Mouse (Mus musculus) C2C12 (cell line): ENCODE data around the gene Dennd5b. TPM values are rescaled to one million over a fixed set of nuclear protein-coding genes. Genes with fewer than 3 reads are reported as not detected.
"Not testable (repeated sequence)": the region's sequence is repeated elsewhere in the genome, so short reads cannot be mapped to it uniquely, and the experiment has no call there.

ENCODE experiments used
- H3K27me3 ChIP-seq: one replicate; pipeline ENCODE4 v1.6.1; 2011; ENCODE audit not compliant: control insufficient read depth, insufficient read depth, insufficient read length
- H3K36me3 ChIP-seq: one replicate; pipeline ENCODE4 v1.6.1; 2011; ENCODE audit not compliant: control insufficient read depth, insufficient read depth
- H3K4me3 ChIP-seq: one replicate; pipeline ENCODE4 v1.5.1; 2011; ENCODE audit warnings: mild to moderate bottlenecking, control low read depth; ENCODE audit not compliant: poor library complexity, insufficient read depth, severe bottlenecking
- H3K79me2 ChIP-seq: one replicate; pipeline ENCODE4 v1.6.1; 2011; ENCODE audit not compliant: control insufficient read depth, insufficient read depth
- H3K79me3 ChIP-seq: one replicate; pipeline ENCODE4 v1.6.1; 2011; ENCODE audit warnings: low read depth, control low read depth
- H3ac ChIP-seq: one replicate; pipeline ENCODE3; 2011; ENCODE audit warnings: low read depth; ENCODE audit not compliant: control insufficient read depth, insufficient read length
- CEBPB ChIP-seq: IDR thresholded peaks from one replicate; pipeline ENCODE4 v1.6.1; 2011; ENCODE audit warnings: low read depth, mild to moderate bottlenecking, control low read depth, moderate library complexity
- CTCF ChIP-seq: IDR thresholded peaks from one replicate; pipeline ENCODE4 v1.5.1; 2011; ENCODE audit not compliant: control insufficient read depth, insufficient read depth, insufficient read length
- FOSL1 ChIP-seq: IDR thresholded peaks from one replicate; pipeline ENCODE4 v1.8.0; 2011; ENCODE audit warnings: mild to moderate bottlenecking, low read length; ENCODE audit not compliant: poor library complexity, insufficient read depth, severe bottlenecking
- MAX ChIP-seq: IDR thresholded peaks from one replicate; pipeline ENCODE4 v1.6.1; 2011; ENCODE audit warnings: mild to moderate bottlenecking, control low read depth
- MYOD1 ChIP-seq: IDR thresholded peaks from one replicate; pipeline ENCODE4 v1.6.1; 2011; ENCODE audit warnings: low read depth; ENCODE audit not compliant: control insufficient read depth, insufficient read length
- MYOG ChIP-seq: IDR thresholded peaks from one replicate; pipeline ENCODE4 v1.6.1; 2011; ENCODE audit not compliant: control insufficient read depth, insufficient read length; ENCODE audit errors: extremely low read depth
- USF1 ChIP-seq: IDR thresholded peaks from one replicate; pipeline ENCODE4 v1.6.1; 2011; ENCODE audit warnings: low read depth, mild to moderate bottlenecking, control low read depth, moderate library complexity
- polyA plus RNA-seq: library from polyadenylated mRNA; unstranded; fragments of >200 nt; fragmentation: generic; extraction: Trizol; gene quantifications from one replicate; pipeline ENCODE4 v1.2.1, GENCODE M21; 2012; ENCODE audit warnings: missing spikeins

Dennd5b gene
- polyA plus RNA-seq, 1 experiment: 2.6 TPM

DNA sequence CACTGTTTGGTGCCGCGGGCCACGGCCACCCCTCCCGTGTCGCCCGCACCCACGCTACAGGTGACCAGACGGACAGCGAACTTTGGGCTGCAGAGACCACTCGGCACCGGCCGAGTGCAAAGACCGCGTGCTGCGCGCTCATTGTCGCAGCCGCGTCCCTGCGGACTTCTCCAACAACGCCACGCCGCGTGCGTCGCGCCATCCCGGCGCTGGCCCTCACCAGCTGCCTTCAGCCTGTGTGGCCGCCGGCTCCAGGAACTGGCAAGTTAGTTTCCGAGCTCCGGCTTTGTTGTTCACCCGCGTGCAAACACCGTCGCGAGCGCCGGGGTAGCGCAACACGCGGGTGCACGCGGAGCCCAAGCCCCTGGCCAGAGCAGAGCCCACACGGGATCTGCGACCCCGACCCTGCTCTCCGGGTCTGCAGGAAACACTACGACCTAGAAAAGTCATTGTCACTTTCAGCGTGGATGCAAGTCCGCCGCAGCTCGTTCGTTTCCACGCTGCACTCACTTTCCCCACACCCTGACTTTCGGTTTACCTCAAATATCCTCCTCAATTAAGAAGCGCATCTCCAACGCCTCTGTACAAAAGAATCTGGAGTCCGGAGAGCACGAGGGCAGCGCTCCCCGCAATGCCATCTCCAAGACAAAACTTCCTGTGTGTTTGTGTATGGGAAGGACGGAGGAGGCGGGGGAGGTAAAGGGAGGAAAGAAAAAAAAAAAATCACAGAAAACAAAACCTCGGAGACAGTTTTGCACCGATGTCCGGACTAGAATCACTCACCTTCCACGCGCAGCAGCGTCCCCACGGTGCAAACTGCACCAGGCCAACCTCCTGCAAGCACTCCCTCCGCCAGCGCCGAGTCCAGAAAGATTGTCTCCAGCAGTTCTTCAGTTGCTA lies 155.7 kb downstream of the Dennd5b start:
- H3K4me3 ChIP-seq: peak overlapping the region; percentile 95
- peaks cover 51% of the 10 kb centered on the region for H3K79me3 ChIP-seq
- H3K79me2 ChIP-seq: peaks cover 56% of the 10 kb centered on the region
- H3K36me3 ChIP-seq: peaks cover 22% of the 10 kb centered on the region
- TF ChIP-seq MYOG: no peak
- no peak for TF ChIP-seq CEBPB
- TF ChIP-seq CTCF: no peak
- no peak for TF ChIP-seq USF1
- no peak for TF ChIP-seq FOSL1
- TF ChIP-seq MYOD1: no peak
- TF ChIP-seq MAX: no peak
- peak overlapping the region; percentile 59 for H3ac ChIP-seq
- no peaks in the 10 kb centered on the region for H3K27me3 ChIP-seq

DNA sequence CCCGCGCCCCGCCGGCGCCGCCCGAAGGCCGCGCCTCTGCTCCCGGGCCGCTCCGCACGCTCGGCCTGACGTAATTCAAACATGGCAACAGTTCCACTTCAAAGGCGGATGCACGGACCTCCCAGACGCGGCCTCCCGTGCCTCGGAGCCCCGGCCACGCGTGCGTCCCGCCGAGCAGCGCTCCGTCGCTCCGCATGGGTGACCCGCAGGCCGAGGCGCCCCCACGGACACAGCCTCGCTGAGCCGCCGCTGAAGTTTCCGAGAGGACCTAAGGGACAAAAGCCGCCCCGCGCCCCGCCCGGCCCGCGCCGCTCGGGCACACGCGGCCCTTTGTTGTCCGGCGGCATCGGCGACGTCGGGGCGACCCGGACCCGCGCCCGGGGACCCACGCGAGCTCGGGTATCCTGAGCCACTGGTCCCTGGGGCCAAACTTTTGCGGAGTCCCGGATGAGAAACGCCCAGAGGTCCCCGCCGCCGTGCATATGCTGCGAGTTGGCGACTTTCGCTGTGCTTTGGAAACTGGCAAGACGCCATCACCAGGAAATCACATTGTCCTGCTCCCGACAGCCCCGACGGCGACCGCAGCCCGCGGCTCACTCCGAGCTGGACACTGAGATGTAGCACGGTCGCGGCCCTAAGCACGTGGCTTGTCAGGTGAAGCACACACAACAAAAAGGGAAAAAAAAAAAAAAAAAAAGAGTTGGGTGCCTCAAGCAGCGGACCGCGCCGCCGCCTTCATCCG lies 156.5 kb downstream of the Dennd5b start:
- Histone ChIP-seq H3K79me2 (peaks cover 64% of the 10 kb centered on the region), H3ac (peak overlapping the region; percentile 59), H3K27me3 (no peaks in the 10 kb centered on the region), H3K4me3 (peak overlapping the region; percentile 95), H3K79me3 (peaks cover 57% of the 10 kb centered on the region), H3K36me3 (peaks cover 27% of the 10 kb centered on the region)
- peak; percentile 73 for TF ChIP-seq MAX
- no peak for TF ChIP-seq CEBPB

DNA sequence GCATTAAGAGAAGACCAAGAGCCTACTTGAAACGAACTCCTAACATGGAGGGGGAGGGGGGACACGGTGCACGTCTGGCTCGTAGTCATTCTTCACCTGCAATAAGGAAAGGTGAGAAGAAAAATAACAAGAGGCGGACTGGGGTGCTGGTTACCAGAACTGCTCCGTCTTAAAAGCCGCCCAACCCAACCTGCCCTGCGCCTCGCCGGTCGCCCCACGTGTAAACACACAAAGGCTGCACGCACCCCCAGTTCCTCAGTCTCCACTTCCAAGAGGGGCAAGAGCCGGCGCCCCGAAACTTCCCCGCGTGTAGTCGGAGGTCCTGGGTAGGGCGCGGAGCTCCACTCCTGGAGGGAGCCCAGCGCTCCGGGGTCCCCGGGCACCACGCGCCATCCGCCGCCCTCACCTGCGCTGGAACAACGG lies 157.1 kb downstream of the Dennd5b start:
- Histone ChIP-seq H3K36me3 (peaks cover 33% of the 10 kb centered on the region), H3K4me3 (peak overlapping the region; percentile 95), H3K27me3 (no peaks in the 10 kb centered on the region), H3K79me2 (peaks cover 70% of the 10 kb centered on the region), H3K79me3 (peaks cover 63% of the 10 kb centered on the region), H3ac (peak overlapping the region; percentile 59)
- no peak for TF ChIP-seq MYOG
- TF ChIP-seq MYOD1: no peak
- no peak for TF ChIP-seq FOSL1
- no peak for TF ChIP-seq CTCF
- no peak for TF ChIP-seq USF1

DNA sequence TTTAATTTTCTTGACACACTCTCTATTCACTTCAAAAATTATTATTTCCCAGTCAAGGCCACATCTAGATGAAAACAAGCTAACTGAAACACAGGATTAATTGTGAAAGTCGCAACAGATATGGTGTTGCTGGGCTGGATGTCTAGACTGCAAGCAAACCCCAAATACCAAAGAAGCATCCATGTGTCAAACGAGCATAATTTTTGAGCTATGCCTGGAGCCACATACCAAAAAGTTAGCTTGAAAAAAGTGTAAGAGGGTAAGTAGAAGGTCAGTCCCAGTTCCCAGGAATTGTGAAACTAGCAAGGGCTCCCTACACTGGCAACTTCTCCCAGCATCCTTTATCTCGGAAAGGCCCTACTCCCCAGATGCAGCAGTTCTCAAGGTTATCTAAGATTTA lies 157.8 kb downstream of the Dennd5b start:
- Histone ChIP-seq H3K4me3 (peak overlapping the region; percentile 95), H3K79me3 (peaks cover 70% of the 10 kb centered on the region), H3K36me3 (peaks cover 35% of the 10 kb centered on the region), H3ac (no peak overlapping the region), H3K79me2 (peaks cover 76% of the 10 kb centered on the region), H3K27me3 (no peaks in the 10 kb centered on the region)
- TF ChIP-seq MYOG (no peak), MYOD1 (no peak), FOSL1 (no peak), USF1 (no peak), CEBPB (no peak), MAX (no peak), CTCF (no peak)

DNA sequence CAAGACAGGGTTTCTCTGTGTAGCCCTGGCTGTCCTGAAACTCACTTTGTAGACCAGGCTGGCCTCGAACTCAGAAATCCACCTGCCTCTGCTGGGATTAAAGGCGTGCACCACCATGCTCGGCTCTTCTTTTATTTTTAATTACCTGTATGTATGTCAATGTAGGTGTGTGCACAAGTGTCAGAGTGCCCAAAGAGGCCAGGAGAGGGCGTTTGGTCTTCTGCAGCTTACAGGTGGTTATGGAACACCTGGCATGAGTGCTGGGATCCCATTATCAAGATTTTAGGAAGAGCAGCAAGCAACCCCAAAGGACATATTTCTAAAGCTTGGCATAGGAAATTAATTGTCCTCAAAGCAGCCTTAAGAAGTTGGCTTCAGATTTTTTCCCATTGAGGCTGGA lies 159.1 kb downstream of the Dennd5b start:
- Histone ChIP-seq H3K79me2 (peaks cover 89% of the 10 kb centered on the region), H3K27me3 (no peaks in the 10 kb centered on the region), H3K79me3 (peaks cover 82% of the 10 kb centered on the region), H3ac (no peak overlapping the region), H3K4me3 (no peak overlapping the region), H3K36me3 (peaks cover 45% of the 10 kb centered on the region)
- TF ChIP-seq FOSL1 (no peak), CTCF (no peak)

DNA sequence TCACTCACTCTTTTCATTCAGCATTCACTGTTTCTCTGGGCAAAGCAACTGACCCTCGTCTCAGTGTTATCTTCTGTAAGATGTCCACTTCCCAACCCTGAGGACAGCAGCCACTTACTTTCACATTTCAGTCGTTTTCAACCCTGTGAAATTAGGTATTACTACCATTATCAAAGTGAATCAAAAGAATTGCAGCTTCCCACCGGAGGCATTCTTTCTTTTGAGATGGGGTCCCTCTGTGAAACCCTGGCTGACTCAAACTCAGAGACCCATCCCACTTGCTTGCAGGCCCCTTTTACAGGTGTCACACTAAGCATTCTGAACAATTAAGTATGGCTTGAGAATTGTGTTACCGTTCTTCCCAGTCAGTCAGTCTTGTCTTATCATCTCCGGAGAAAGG lies 159.6 kb downstream of the Dennd5b start:
- peaks cover 85% of the 10 kb centered on the region for H3K79me3 ChIP-seq
- peaks cover 94% of the 10 kb centered on the region for H3K79me2 ChIP-seq
- no peaks in the 10 kb centered on the region for H3K27me3 ChIP-seq
- peaks cover 46% of the 10 kb centered on the region for H3K36me3 ChIP-seq
- H3K4me3 ChIP-seq: no peak overlapping the region
- no peak overlapping the region for H3ac ChIP-seq
- TF ChIP-seq MAX (no peak), MYOD1 (no peak), USF1 (no peak), FOSL1 (no peak)

DNA sequence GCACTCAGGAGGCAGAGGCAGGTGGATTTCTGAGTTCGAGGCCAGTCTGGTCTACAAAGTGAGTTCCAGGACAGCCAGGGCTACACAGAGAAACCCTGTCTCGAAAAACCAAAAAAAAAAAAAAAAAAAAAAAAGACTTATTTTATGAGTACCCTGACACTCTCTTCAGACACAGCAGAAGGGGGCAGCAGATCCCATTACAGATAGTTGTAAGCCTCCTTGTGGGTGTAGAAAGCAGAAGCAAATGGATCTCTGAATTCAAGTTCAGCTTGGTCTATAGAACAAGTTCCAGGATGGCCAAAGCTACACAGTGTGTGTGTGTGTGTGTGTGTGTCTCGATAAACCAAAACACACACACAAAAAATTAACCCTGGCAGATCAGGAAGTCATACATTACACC lies 161.1 kb downstream of the Dennd5b start:
- not testable (repeated sequence) for H3K27me3 ChIP-seq, H3ac ChIP-seq, H3K4me3 ChIP-seq
- peaks cover 100% of the 10 kb centered on the region for H3K79me2 ChIP-seq
- H3K36me3 ChIP-seq: peaks cover 50% of the 10 kb centered on the region
- H3K79me3 ChIP-seq: peaks cover 92% of the 10 kb centered on the region
